Mouse (Mus musculus) layer of hippocampus, adult 8-10 months (tissue): ENCODE results near the gene Spint1. TPM values are rescaled to one million over a fixed set of nuclear protein-coding genes. Genes with fewer than 3 reads are reported as not detected.
A peak's percentile ranks its signal among the peaks of the same experiment; 100 is the strongest.

Experiments used
- DNase-seq, 2 experiments: peaks; one replicate each; pipeline ENCODE4 v3.0.0; 2022; ENCODE audit warnings: low spot score in 2 of 2
- total RNA-seq, 4 experiments: library from RNA; stranded (reverse); gene quantifications; 2 replicates each; pipeline ENCODE4 v1.2.4; 2022

The Spint1 gene
- total RNA-seq: 1 to 10 TPM; 2.2 to 5.6 (median 2.9) TPM

GRCm38 (mm10) chr2:119237210-119237870 lies at the start of gene Spint1:
Gene Spint1 (plus strand): TSS chr2:119237362.
- DNase-seq: no peak

- peak; percentile 51 to 82 for DNase-seq
These were observed 48.0 kb upstream of the Spint1 start for GRCm38 (mm10) chr2:119189029-119189710.

- no peak for DNase-seq
These were observed 46.2 kb upstream of the Spint1 start for GRCm38 (mm10) chr2:119190969-119191368.

DNA sequence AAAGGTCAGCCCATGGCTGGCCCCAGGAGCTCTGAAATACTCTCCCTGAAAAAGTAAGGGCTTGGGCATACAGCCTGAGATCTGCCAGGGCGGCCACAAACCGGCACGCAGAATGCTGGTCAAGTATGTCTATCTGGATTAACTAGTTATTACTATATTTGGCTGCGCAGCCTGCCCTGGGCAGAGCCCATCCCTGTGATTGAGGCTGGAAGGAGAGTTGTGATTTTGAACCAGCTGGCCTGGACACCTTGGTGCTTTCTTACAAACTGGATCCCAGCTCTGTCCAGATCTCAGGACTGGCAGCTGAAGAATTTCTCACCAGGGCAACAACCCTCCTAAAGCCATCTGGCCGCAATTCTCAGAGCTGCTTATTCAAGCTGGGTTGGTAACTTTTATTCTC lies 43.0 kb upstream of the Spint1 start:
- no peak for DNase-seq

GRCm38 (mm10) chr2:119196316-119197108 lies 40.6 kb upstream of the Spint1 start:
- no peak for DNase-seq

GRCm38 (mm10) chr2:119197493-119197892 lies 39.7 kb upstream of the Spint1 start:
- DNase-seq: no peak

GRCm38 (mm10) chr2:119198049-119198448 lies 39.1 kb upstream of the Spint1 start:
- no peak for DNase-seq

GRCm38 (mm10) chr2:119198934-119199333 lies 38.2 kb upstream of the Spint1 start:
- DNase-seq: no peak

- DNase-seq: no peak
These were observed 34.2 kb upstream of the Spint1 start for GRCm38 (mm10) chr2:119202914-119203453.

GRCm38 (mm10) chr2:119203871-119204460 lies 33.2 kb upstream of the Spint1 start:
- no peak for DNase-seq

GRCm38 (mm10) chr2:119207961-119208343 lies 29.2 kb upstream of the Spint1 start:
- DNase-seq: no peak

DNA sequence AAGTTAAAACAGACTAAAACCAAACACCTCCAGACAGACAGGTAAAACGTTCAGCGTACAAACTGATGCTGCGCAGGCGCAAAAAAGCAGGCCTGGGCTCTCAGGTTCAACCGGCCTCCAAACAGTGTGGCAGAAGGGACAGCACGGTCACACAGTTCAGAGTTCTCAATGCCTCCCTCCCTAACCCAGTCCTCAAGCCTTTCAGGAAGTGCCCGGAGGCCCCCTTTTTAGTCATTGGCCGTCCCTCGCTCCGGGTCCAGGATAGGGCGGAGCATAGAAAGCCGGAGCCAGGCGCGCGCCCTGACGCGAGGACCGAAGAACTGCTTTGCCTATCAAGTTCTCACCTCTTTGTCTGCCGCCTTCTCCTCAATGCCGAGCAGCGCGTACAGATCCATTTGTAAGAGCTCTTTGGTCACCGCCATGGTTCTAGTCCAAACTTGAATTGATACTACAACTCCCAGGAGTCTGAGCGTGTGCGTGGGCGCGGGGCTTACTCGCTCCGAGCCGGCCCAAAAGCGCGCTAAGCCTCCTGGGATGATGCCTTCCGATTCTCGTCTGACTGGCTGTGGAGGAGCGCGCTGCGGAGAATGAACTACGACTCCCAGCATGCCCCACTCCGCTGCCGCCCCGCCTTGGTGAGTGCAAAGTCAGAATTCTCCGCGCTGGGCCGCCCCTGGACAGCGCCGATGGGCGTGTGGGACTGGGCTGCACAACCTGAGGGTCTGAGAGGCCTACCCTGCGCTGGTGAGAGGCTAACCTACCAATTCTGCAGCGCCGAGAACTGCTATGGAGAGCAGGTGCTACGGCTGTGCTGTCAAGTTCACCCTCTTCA lies 28.6 kb upstream of the Spint1 start, which contains the start of the genes Zfyve19 and Dnajc17:
TSS of gene Zfyve19 (plus strand) at position 274 of the 832 bp plus-strand sequence.
TSS of gene Dnajc17 (minus strand) at position 452 of the 832 bp plus-strand sequence.
- DNase-seq: peak; percentile 96 to 97

DNA sequence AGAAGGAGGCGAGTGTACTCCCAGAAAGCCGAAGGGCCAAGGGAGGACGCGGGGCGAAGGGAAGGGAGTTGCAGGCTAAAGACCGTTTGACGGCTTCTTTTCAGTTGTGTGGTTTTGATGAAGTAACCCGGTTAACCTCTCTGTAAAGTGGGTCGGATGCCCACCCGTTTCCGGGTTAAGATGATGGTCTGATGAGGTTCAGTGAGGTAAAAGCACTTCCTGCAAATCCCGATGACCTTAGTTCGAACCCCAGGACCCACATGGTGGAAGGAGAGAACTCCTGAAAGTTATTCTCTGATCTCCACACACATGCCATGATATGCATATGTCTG lies 28.0 kb upstream of the Spint1 start:
- DNase-seq: no peak

- no peak for DNase-seq
These were observed 7.1 kb upstream of the Spint1 start, which contains the start of gene Ppp1r14d for GRCm38 (mm10) chr2:119229775-119230704. Gene Ppp1r14d (minus strand): TSS chr2:119229906.

- no peak for DNase-seq
These were observed 416 bp upstream of the Spint1 start for GRCm38 (mm10) chr2:119236682-119237209.

DNA sequence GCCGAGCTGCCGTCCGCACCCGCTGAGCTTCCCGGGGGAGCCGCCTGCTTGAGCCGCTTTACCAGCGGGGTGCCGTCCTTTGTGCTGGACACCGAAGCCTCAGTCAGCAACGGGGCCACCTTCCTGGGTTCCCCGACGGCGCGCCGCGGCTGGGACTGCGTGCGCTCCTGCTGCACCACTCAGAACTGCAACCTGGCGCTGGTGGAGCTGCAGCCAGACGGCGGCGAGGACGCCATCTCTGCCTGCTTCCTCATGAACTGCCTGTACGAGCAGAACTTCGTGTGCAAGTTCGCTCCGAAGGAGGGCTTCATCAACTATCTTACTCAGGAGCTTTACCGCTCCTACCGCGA lies 684 bp downstream of the Spint1 start:
- no peak for DNase-seq

DNA sequence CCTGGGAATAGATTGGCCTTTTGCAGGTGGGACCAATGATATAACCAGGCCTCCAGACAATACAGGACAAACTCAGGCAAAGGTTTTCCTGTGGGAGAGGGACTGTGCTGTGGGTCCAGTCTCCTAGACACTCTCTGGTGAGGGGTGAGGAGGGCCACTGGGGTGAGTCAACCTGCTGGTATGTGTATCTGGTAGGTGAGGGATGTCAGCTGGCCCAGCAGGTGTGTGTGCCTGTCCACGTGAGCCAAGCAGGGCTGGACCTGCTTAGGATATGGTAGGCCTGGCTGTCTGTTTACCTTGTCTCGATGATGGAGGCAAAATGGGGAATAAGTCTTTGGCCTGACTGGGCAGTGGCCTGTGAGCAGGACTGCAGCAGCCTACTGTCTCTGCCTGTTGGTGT lies 1.5 kb downstream of the Spint1 start:
- no peak for DNase-seq

- no peak for DNase-seq
These were observed 3.1 kb downstream of the Spint1 start for GRCm38 (mm10) chr2:119240075-119240818.

- no peak for DNase-seq
These were observed 3.6 kb downstream of the Spint1 start for GRCm38 (mm10) chr2:119240819-119241186.
